Mouse (Mus musculus) neural tube, embryonic 13.5 days (tissue): Measurements from ENCODE around the gene Rab29. TPM values are rescaled to one million over a fixed set of nuclear protein-coding genes. Genes with fewer than 3 reads are reported as not detected.

ENCODE experiments used
- ATAC-seq: fragments of 200-750 bp; cut with Nextera tagmentation; 2 replicates; pipeline ENCODE4 v1.8.0; 2017; ENCODE audit warnings: low read depth, mild to moderate bottlenecking, moderate TSS enrichment, moderate library complexity
- H3K27ac ChIP-seq: fragments of 300-500 bp; sonication (generic); replicated peaks from 2 replicates; pipeline ENCODE4 v1.5.1; 2015; ENCODE audit warnings: moderate library complexity, mild to moderate bottlenecking, inconsistent platforms
- H3K27me3 ChIP-seq: fragments of 300-500 bp; sonication (generic); 2 replicates; pipeline ENCODE4 v1.6.1; 2015; ENCODE audit warnings: mild to moderate bottlenecking, inconsistent platforms
- H3K36me3 ChIP-seq: fragments of 300-500 bp; sonication (generic); 2 replicates; pipeline ENCODE4 v1.6.1; 2015; ENCODE audit warnings: mild to moderate bottlenecking, inconsistent platforms
- H3K4me1 ChIP-seq: fragments of 300-500 bp; sonication (generic); replicated peaks from 2 replicates; pipeline ENCODE4 v1.6.1; 2015; ENCODE audit warnings: inconsistent platforms
- H3K4me2 ChIP-seq: fragments of 300-500 bp; sonication (generic); 2 replicates; pipeline ENCODE4 v1.6.1; 2015; ENCODE audit warnings: inconsistent platforms, mild to moderate bottlenecking, moderate library complexity
- H3K4me3 ChIP-seq: fragments of 300-500 bp; sonication (generic); 2 replicates; pipeline ENCODE4 v1.5.1; 2015; ENCODE audit warnings: mild to moderate bottlenecking, inconsistent platforms
- H3K9ac ChIP-seq: fragments of 300-500 bp; sonication (generic); 2 replicates; pipeline ENCODE4 v1.6.1; 2015; ENCODE audit warnings: moderate library complexity, mild to moderate bottlenecking, inconsistent platforms
- H3K9me3 ChIP-seq: fragments of 300-500 bp; sonication (generic); 2 replicates; pipeline ENCODE4 v1.6.1; 2016; ENCODE audit warnings: inconsistent platforms
- WGBS: fragments of 180-500 bp; shearing (Covaris S2); methylation state at CpG from one replicate; pipeline ENCODE4 v1.1.7; 2015; 5-methylcytosine and 5-hydroxymethylcytosine counted together
- polyA plus RNA-seq: library from polyadenylated mRNA; unstranded; fragments of >200 nt; fragmentation: Nextera tagmentation; extraction: Ambion mirVana; gene quantifications from 2 replicates; pipeline ENCODE4 v1.2.1, GENCODE M21; 2015

Gene Rab29
- polyA plus RNA-seq, 1 experiment from 2014 or later, result 11.4 TPM

- 43% methylated on average over 5 of the region's 5 CpGs for WGBS
- Histone ChIP-seq H3K9ac (peak overlapping the region; percentile 77), H3K4me3 (peak overlapping the region; percentile 76), H3K27me3 (0 out of 2 replicates have a peak, but pooled peaks cover 4% of the 10 kb centered on the region), H3K4me2 (peak overlapping the region; percentile 76), H3K4me1 (peaks cover 56% of the 10 kb centered on the region), H3K9me3 (no peaks in the 10 kb centered on the region), H3K27ac (no peak overlapping the region), H3K36me3 (peaks cover 11% of the 10 kb centered on the region)
- ATAC-seq, result no peak
Observed at GRCm38 (mm10) chr1:131829279-131829678, 37.7 kb upstream of the Rab29 start.

GRCm38 (mm10) chr1:131830561-131830960 is 36.5 kb upstream of the Rab29 start:
- H3K4me1 ChIP-seq, result peaks cover 56% of the 10 kb centered on the region
- 85% methylated on average over 15 of the region's 15 CpGs for WGBS
- peaks cover 11% of the 10 kb centered on the region for H3K36me3 ChIP-seq
- H3K27ac ChIP-seq, result no peak overlapping the region
- ATAC-seq, result no peak
- H3K9ac ChIP-seq, result 0 out of 2 replicates have a peak overlapping the region, but pooled peaks have one; percentile 41
- 0 out of 2 replicates have a peak, but pooled peaks cover 4% of the 10 kb centered on the region for H3K27me3 ChIP-seq
- H3K9me3 ChIP-seq, result no peaks in the 10 kb centered on the region
- peak overlapping the region; percentile 76 for H3K4me2 ChIP-seq
- no peak overlapping the region for H3K4me3 ChIP-seq

- Histone ChIP-seq H3K4me3 (no peak overlapping the region), H3K9ac (peak overlapping the region; percentile 41), H3K36me3 (peaks cover 11% of the 10 kb centered on the region), H3K9me3 (no peaks in the 10 kb centered on the region), H3K27me3 (0 out of 2 replicates have a peak, but pooled peaks cover 4% of the 10 kb centered on the region), H3K4me2 (peak overlapping the region; percentile 76), H3K27ac (no peak overlapping the region), H3K4me1 (peaks cover 56% of the 10 kb centered on the region)
- ATAC-seq, result no peak
- WGBS, result 82% methylated on average over 8 of the region's 8 CpGs
Observed at GRCm38 (mm10) chr1:131830971-131831641, 35.9 kb upstream of the Rab29 start.

- WGBS, result 80% methylated on average over 3 of the region's 3 CpGs
- Histone ChIP-seq H3K9ac (no peak overlapping the region), H3K27me3 (no peaks in the 10 kb centered on the region), H3K9me3 (no peaks in the 10 kb centered on the region), H3K4me1 (peaks cover 14% of the 10 kb centered on the region), H3K4me2 (no peak overlapping the region), H3K4me3 (no peak overlapping the region), H3K27ac (no peak overlapping the region), H3K36me3 (peaks cover 27% of the 10 kb centered on the region)
- no peak for ATAC-seq
Observed at GRCm38 (mm10) chr1:131837035-131837434, 30.0 kb upstream of the Rab29 start.

GRCm38 (mm10) chr1:131838542-131838941 is 28.5 kb upstream of the Rab29 start:
- Histone ChIP-seq H3K27ac (no peak overlapping the region), H3K4me2 (no peak overlapping the region)

GRCm38 (mm10) chr1:131839279-131839678 is 27.7 kb upstream of the Rab29 start:
- peaks cover 45% of the 10 kb centered on the region for H3K36me3 ChIP-seq

More at GRCm38 (mm10) chr1:131838542-131838941, 28.5 kb upstream of the Rab29 start:
- no peak overlapping the region for H3K9ac ChIP-seq
- H3K36me3 ChIP-seq, result peaks cover 42% of the 10 kb centered on the region
- ATAC-seq, result no peak
- no peaks in the 10 kb centered on the region for H3K9me3 ChIP-seq
- H3K27me3 ChIP-seq, result no peaks in the 10 kb centered on the region
- WGBS, result 81% methylated on average over 5 of the region's 5 CpGs
- no peak overlapping the region for H3K4me3 ChIP-seq
- H3K4me1 ChIP-seq, result peaks cover 5% of the 10 kb centered on the region

GRCm38 (mm10) chr1:131842221-131842620 is 24.8 kb upstream of the Rab29 start:
- ATAC-seq, result no peak
- no peaks in the 10 kb centered on the region for H3K4me1 ChIP-seq
- no peaks in the 10 kb centered on the region for H3K9me3 ChIP-seq
- no peak overlapping the region for H3K4me3 ChIP-seq
- 80% methylated on average over 4 of the region's 4 CpGs for WGBS
- peaks cover 68% of the 10 kb centered on the region for H3K36me3 ChIP-seq
- no peak overlapping the region for H3K4me2 ChIP-seq
- no peak overlapping the region for H3K27ac ChIP-seq
- H3K9ac ChIP-seq, result no peak overlapping the region
- H3K27me3 ChIP-seq, result no peaks in the 10 kb centered on the region

More at GRCm38 (mm10) chr1:131839279-131839678, 27.7 kb upstream of the Rab29 start:
- Histone ChIP-seq H3K9me3 (no peaks in the 10 kb centered on the region), H3K27me3 (no peaks in the 10 kb centered on the region), H3K9ac (no peak overlapping the region), H3K27ac (no peak overlapping the region), H3K4me3 (no peak overlapping the region), H3K4me1 (no peaks in the 10 kb centered on the region), H3K4me2 (no peak overlapping the region)
- no peak for ATAC-seq
- WGBS, result 42% methylated on average over 2 of the region's 2 CpGs

GRCm38 (mm10) chr1:131843758-131844157 is 23.3 kb upstream of the Rab29 start:
- WGBS, result 94% methylated on average over 10 of the region's 10 CpGs
- Histone ChIP-seq H3K27me3 (no peaks in the 10 kb centered on the region), H3K4me3 (no peak overlapping the region), H3K9me3 (no peaks in the 10 kb centered on the region), H3K27ac (no peak overlapping the region), H3K4me1 (no peaks in the 10 kb centered on the region), H3K36me3 (peaks cover 74% of the 10 kb centered on the region), H3K9ac (no peak overlapping the region), H3K4me2 (no peak overlapping the region)
- no peak for ATAC-seq

- H3K4me2 ChIP-seq, result no peak overlapping the region
- H3K27ac ChIP-seq, result no peak overlapping the region
- ATAC-seq, result no peak
- no peaks in the 10 kb centered on the region for H3K27me3 ChIP-seq
- no peak overlapping the region for H3K4me3 ChIP-seq
- peaks cover 67% of the 10 kb centered on the region for H3K36me3 ChIP-seq
- H3K9ac ChIP-seq, result no peak overlapping the region
- no peaks in the 10 kb centered on the region for H3K4me1 ChIP-seq
- WGBS, result 42% methylated on average over 8 of the region's 8 CpGs
- no peaks in the 10 kb centered on the region for H3K9me3 ChIP-seq
Observed at GRCm38 (mm10) chr1:131844883-131845282, 22.1 kb upstream of the Rab29 start.

GRCm38 (mm10) chr1:131846255-131846654 is 20.8 kb upstream of the Rab29 start:
- Histone ChIP-seq H3K4me1 (no peaks in the 10 kb centered on the region), H3K27me3 (no peaks in the 10 kb centered on the region), H3K4me3 (no peak overlapping the region), H3K9me3 (no peaks in the 10 kb centered on the region), H3K4me2 (no peak overlapping the region), H3K27ac (no peak overlapping the region), H3K36me3 (peaks cover 59% of the 10 kb centered on the region), H3K9ac (no peak overlapping the region)
- ATAC-seq, result no peak; the same call in 1 of the 2 replicates
- 77% methylated on average over 5 of the region's 5 CpGs for WGBS

- ATAC-seq, result no peak
Observed at GRCm38 (mm10) chr1:131861811-131862210, 5.2 kb upstream of the Rab29 start.

GRCm38 (mm10) chr1:131865596-131865995 is 1.4 kb upstream of the Rab29 start:
- no peak overlapping the region for H3K4me2 ChIP-seq
- no peaks in the 10 kb centered on the region for H3K36me3 ChIP-seq
- no peak overlapping the region for H3K27ac ChIP-seq
- H3K9ac ChIP-seq, result no peak overlapping the region
- peaks cover 15% of the 10 kb centered on the region for H3K27me3 ChIP-seq
- no peak overlapping the region for H3K4me3 ChIP-seq
- ATAC-seq, result no peak
- H3K9me3 ChIP-seq, result no peaks in the 10 kb centered on the region
- 73% methylated on average over 5 of the region's 5 CpGs for WGBS
- peaks cover 9% of the 10 kb centered on the region; the same call in 1 of the 2 replicates for H3K4me1 ChIP-seq

More at GRCm38 (mm10) chr1:131861811-131862210, 5.2 kb upstream of the Rab29 start:
- H3K27ac ChIP-seq, result no peak overlapping the region
- H3K9me3 ChIP-seq, result no peaks in the 10 kb centered on the region
- H3K4me1 ChIP-seq, result no peaks in the 10 kb centered on the region
- no peak overlapping the region for H3K9ac ChIP-seq
- no peaks in the 10 kb centered on the region for H3K27me3 ChIP-seq
- H3K4me2 ChIP-seq, result no peak overlapping the region
- H3K4me3 ChIP-seq, result no peak overlapping the region
- 80% methylated on average over 4 of the region's 4 CpGs for WGBS
- no peaks in the 10 kb centered on the region for H3K36me3 ChIP-seq
